Mouse (Mus musculus) limb, embryonic 12.5 days (tissue): ENCODE measurements around the gene Irak2. TPM values are rescaled to one million over a fixed set of nuclear protein-coding genes. Genes with fewer than 3 reads are reported as not detected.
"Not testable (repeated sequence)": the region's sequence is repeated elsewhere in the genome, so short reads cannot be mapped to it uniquely, and the experiment has no call there.

Experiments used
- ATAC-seq: fragments of 200-750 bp; cut with Nextera tagmentation; 2 replicates; pipeline ENCODE4 v1.8.0; 2017; ENCODE audit warnings: low read depth, moderate TSS enrichment; ENCODE audit not compliant: insufficient number of reproducible peaks, insufficient read depth, low FRiP score, low TSS enrichment
- H3K27ac ChIP-seq: fragments of 300-500 bp; sonication (generic); 2 replicates; pipeline ENCODE4 v1.5.1; 2016; ENCODE audit warnings: mild to moderate bottlenecking, moderate library complexity
- H3K27me3 ChIP-seq: fragments of 300-500 bp; sonication (generic); 2 replicates; pipeline ENCODE4 v1.6.1; 2016; ENCODE audit warnings: mild to moderate bottlenecking, moderate library complexity
- H3K36me3 ChIP-seq: fragments of 300-500 bp; sonication (generic); 2 replicates; pipeline ENCODE4 v1.6.1; 2016; ENCODE audit warnings: mild to moderate bottlenecking, moderate library complexity
- H3K4me1 ChIP-seq: fragments of 300-500 bp; sonication (generic); replicated peaks from 2 replicates; pipeline ENCODE4 v1.6.1; 2016
- H3K4me2 ChIP-seq: fragments of 300-500 bp; sonication (generic); 2 replicates; pipeline ENCODE4 v1.6.1; 2016; ENCODE audit warnings: mild to moderate bottlenecking, moderate library complexity
- H3K4me3 ChIP-seq: fragments of 300-500 bp; sonication (generic); replicated peaks from 2 replicates; pipeline ENCODE4 v1.5.1; 2016; ENCODE audit warnings: mild to moderate bottlenecking
- H3K9ac ChIP-seq: fragments of 300-500 bp; sonication (generic); replicated peaks from 2 replicates; pipeline ENCODE4 v1.6.1; 2016; ENCODE audit warnings: mild to moderate bottlenecking, moderate library complexity
- H3K9me3 ChIP-seq: fragments of 300-500 bp; sonication (generic); 2 replicates; pipeline ENCODE4 v1.6.1; 2016; ENCODE audit warnings: mild to moderate bottlenecking, moderate library complexity
- WGBS: fragments of 180-500 bp; shearing (Covaris S2); methylation state at CpG from one replicate; pipeline ENCODE4 v1.1.7; 2016; 5-methylcytosine and 5-hydroxymethylcytosine counted together
- polyA plus RNA-seq: library from polyadenylated mRNA; unstranded; fragments of >200 nt; fragmentation: Nextera tagmentation; extraction: Ambion mirVana; gene quantifications from 2 replicates; pipeline ENCODE4 v1.2.1, GENCODE M21; 2016

Irak2 gene
- polyA plus RNA-seq, 1 experiment from 2014 or later: 4.1 TPM

DNA sequence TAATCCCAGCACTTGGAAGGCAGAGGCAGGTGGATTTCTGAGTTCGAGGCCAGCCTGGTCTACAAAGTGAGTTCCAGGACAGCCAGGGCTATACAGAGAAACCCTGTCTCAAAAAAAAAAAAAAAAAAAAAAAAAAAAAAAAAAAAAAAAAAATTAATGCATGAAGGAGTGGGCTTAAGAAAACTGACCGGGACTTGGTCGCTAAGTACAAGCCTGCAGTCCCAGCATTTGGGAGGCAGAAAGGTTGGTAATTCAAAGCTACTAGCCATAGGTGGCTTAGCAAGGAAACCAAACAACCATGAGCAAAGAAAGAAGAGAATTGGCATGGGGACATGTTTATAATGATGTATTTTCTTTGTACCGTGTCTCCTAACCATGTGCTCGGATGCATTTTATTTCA lies 75.1 kb downstream of the Irak2 start:
- 96% methylated on average over 5 of the region's 5 CpGs for WGBS

DNA sequence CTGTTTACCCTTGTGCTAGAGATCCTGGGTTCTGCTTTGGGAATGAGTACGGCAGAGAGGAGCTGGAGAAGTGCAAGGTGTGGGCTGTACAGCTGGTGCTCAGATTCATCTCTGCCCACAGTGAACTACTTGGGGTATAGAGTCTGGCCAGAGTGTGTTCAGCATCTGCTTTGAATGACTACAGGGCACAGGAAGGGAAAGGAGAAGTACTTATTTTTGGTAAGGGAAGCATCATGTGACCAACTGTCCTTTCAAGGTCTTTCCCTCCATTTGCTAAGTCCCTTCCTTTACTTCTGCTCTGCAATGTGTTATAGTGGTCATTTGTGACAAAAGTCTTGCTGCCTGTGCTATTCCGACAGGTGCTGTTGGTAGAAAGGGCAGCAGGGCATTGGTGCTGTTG lies 76.0 kb downstream of the Irak2 start:
- H3K4me1 ChIP-seq: no peaks in the 10 kb centered on the region
- H3K4me3 ChIP-seq: no peak overlapping the region
- no peak overlapping the region for H3K27ac ChIP-seq
- whole genome bisulfite sequencing: 90% methylated on average over 2 of the region's 2 CpGs
- no peaks in the 10 kb centered on the region for H3K27me3 ChIP-seq
- no peak overlapping the region for H3K9ac ChIP-seq
- H3K36me3 ChIP-seq: peaks cover 95% of the 10 kb centered on the region
- ATAC-seq: no peak
- H3K9me3 ChIP-seq: no peaks in the 10 kb centered on the region
- no peak overlapping the region for H3K4me2 ChIP-seq

More for the DNA sequence above, 75.1 kb downstream of the Irak2 start:
- H3K9ac ChIP-seq, H3K27me3 ChIP-seq, H3K4me3 ChIP-seq, ATAC-seq, H3K4me2 ChIP-seq, H3K9me3 ChIP-seq, H3K27ac ChIP-seq, H3K4me1 ChIP-seq: not testable (repeated sequence)
- peaks cover 95% of the 10 kb centered on the region for H3K36me3 ChIP-seq

DNA sequence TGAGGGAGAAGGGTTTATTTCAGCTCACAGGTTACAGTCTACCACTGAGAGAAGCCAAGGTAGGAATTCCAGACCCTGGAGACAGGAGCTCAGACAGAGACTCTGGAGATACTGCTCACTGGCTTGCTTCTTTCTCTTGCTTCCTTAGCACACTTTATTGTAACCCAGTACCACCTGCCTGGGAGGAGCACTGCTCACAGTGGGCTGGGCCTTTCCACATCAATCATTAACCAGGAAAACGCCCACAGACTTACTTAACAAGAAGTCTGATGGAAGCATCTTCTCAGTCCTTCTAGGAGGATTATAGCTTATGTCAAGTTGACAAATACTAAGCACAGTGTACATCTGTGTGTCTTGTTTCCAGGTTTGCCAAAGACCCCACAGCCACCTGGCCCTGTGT lies 76.5 kb downstream of the Irak2 start:
- no peak overlapping the region for H3K27ac ChIP-seq
- 66% methylated on average over 1 of the region's 1 CpGs for WGBS
- no peak for ATAC-seq
- peaks cover 95% of the 10 kb centered on the region for H3K36me3 ChIP-seq
- no peaks in the 10 kb centered on the region for H3K9me3 ChIP-seq
- no peaks in the 10 kb centered on the region for H3K4me1 ChIP-seq
- H3K9ac ChIP-seq: no peak overlapping the region
- no peaks in the 10 kb centered on the region for H3K27me3 ChIP-seq
- no peak overlapping the region for H3K4me2 ChIP-seq
- no peak overlapping the region for H3K4me3 ChIP-seq

DNA sequence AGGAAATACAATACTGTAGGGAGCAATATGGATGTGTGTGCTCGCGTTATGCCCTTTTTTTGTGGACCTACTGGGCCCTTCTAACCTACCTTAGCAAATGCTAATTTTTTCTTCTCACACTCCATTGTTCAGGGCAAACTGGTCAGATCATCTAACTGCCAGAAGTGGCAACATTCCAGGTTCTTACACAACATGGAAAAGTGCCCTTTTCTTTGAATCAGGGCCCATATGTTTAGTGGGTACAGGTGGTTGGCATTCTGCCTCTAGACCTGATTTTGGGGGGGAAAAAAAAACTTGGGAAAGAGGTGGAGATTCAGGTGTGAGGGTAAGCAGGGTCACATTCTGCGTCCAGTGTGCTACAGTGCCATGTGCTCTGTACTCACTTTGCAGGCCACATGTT lies 79.3 kb downstream of the Irak2 start:
- peaks cover 92% of the 10 kb centered on the region for H3K36me3 ChIP-seq
- no peak for ATAC-seq
- no peak overlapping the region for H3K4me2 ChIP-seq
- no peak overlapping the region for H3K4me3 ChIP-seq
- H3K9me3 ChIP-seq: no peaks in the 10 kb centered on the region
- no peaks in the 10 kb centered on the region for H3K27me3 ChIP-seq
- no peaks in the 10 kb centered on the region for H3K4me1 ChIP-seq
- no peak overlapping the region for H3K9ac ChIP-seq
- no peak overlapping the region for H3K27ac ChIP-seq
- WGBS: 94% methylated on average over 3 of the region's 3 CpGs

DNA sequence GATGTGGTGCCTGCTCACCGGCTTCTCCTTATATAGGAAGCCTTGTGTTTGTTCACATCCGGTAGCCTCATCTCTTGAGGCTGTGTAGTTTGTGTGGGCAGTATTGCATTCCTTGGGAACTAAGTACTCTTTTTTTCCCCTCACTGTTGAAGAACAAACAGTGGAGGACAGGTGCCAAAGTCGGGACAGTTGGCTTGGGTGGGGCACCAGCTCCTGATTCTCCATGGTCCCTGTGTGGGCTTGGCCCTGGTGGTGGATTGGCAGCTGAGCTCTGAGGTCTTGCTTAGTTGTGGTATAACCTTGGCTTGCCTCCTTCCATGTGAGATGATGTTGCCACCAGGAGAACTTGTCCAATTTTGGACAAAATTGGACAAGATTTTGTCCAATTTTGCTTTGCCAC lies 81.6 kb downstream of the Irak2 start, which contains the start of gene Ghrl:
TSS of gene Ghrl (minus strand) at position 3 of the 400 bp plus-strand sequence.
- ATAC-seq: no peak
- no peak within 1 kb of the TSS for H3K9ac ChIP-seq
- no peak within 1 kb of the TSS for H3K4me2 ChIP-seq
- H3K4me1 ChIP-seq: no peaks in the 10 kb centered on the region
- H3K27me3 ChIP-seq: no peaks in the 10 kb centered on the region
- 89% methylated on average over 3 of the region's 3 CpGs for WGBS
- H3K9me3 ChIP-seq: no peaks in the 10 kb centered on the region
- no peak within 1 kb of the TSS for H3K4me3 ChIP-seq
- peaks cover 87% of the 10 kb centered on the region for H3K36me3 ChIP-seq
- H3K27ac ChIP-seq: no peak within 1 kb of the TSS

DNA sequence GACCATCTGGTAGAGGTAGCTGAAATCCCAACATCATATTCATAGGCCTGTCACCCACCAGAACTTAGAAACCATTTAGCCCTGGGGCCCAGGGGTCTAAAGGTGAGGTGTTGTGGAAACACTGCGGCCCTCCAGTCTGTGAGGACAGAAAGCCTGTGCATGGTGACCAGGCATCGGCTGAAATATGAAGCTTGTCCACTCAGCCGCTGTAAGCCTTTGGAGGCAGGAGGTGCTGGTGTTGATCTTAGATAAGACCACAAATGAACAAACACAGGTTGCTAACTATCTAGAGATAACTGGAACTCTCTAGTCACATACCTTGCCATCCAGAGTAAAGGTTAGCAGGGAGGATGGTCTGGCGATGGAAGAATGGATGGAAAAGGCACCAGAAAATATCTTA lies 82.8 kb downstream of the Irak2 start:
- 93% methylated on average over 4 of the region's 4 CpGs for WGBS

DNA sequence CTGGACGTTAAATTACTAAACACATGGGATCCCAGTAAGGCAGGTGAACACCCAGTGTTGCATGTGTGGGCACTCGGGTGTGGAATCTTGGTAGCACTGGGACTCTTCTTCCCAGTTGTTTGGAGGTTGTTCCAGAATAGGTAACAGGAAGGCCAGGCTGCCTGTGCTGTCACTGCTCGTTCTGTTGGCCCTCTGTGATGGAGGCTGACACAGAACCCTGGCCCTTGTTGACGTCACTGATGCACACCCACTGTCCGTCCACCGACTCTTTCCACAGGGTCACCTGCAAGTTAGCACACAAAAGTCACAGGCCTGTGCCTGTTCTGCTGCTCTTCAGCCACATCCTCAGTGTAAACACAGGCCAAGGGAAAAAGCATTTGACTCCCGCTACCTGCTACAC lies 89.9 kb downstream of the Irak2 start:
- Histone ChIP-seq H3K4me2 (no peak overlapping the region), H3K27ac (no peak overlapping the region), H3K4me1 (no peaks in the 10 kb centered on the region), H3K27me3 (no peaks in the 10 kb centered on the region), H3K9me3 (no peaks in the 10 kb centered on the region), H3K4me3 (no peak overlapping the region), H3K9ac (no peak overlapping the region), H3K36me3 (peaks cover 96% of the 10 kb centered on the region)
- 88% methylated on average over 7 of the region's 7 CpGs for WGBS
- no peak for ATAC-seq

More for the DNA sequence above, 82.8 kb downstream of the Irak2 start:
- ATAC-seq: no peak
- no peak overlapping the region for H3K4me2 ChIP-seq
- no peak overlapping the region for H3K27ac ChIP-seq
- H3K9me3 ChIP-seq: no peaks in the 10 kb centered on the region
- peaks cover 87% of the 10 kb centered on the region for H3K36me3 ChIP-seq
- H3K9ac ChIP-seq: no peak overlapping the region
- H3K4me3 ChIP-seq: no peak overlapping the region
- H3K27me3 ChIP-seq: no peaks in the 10 kb centered on the region
- H3K4me1 ChIP-seq: no peaks in the 10 kb centered on the region

DNA sequence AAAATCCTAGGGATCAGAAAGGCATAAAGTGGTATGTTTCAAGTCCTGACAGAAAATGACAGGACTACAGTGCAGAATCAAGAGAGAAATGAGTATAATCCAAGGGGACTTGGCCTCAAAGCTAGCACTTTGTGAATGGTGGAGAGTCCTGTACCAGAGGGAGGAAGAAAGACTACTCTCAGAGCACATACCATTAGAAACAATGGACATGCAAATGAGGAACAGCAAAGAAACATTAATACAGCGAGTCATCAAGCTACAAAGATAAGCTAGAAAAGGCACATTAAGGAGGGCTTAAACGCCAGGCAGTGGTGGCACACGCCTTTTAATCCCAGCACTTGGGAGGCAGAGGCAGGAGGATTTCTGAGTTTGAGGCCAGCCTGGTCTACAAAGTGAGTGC lies 93.0 kb downstream of the Irak2 start:
- WGBS: 94% methylated on average over 3 of the region's 3 CpGs
- H3K36me3 ChIP-seq: peaks cover 99% of the 10 kb centered on the region
- no peak for ATAC-seq

DNA sequence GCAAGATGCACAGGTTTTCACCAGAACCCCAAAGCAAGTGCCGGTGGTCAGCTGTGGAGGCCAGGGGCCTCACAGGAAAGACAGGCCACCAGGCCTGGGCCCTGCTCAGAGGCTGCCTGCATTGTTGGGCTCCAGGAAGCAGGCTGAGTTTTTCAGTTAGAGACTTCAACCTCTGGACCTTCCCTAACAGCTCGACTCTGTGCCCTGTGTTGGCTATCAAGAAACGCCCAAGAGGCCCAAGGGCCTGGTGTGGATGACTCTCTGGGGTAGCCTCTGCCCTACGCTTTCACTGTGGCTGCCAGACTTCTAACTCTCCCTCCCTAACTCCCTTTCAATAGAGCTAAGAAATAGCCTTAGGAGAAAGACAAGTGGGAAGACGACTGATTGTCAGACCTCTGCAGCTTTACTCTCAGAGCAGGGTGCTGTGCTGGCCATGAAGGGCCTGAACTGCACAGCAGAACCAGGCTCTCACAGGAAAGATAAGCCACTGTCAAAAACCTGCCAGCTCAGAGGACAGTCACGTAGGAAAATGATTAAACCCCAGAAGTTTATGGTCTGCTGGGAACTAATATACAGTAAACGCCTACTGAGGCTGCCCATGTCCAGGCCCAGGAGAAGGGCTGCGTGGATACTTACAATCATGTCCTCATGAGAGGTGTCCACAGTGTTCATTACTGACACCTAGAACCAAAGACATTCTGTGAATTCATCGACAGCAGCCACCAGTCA lies 99.2 kb downstream of the Irak2 start:
- H3K4me1 ChIP-seq: peaks cover 10% of the 10 kb centered on the region
- H3K9me3 ChIP-seq: no peaks in the 10 kb centered on the region
- WGBS: 93% methylated on average over 9 of the region's 9 CpGs
- H3K27ac ChIP-seq: no peak overlapping the region
- no peak overlapping the region for H3K4me3 ChIP-seq
- H3K27me3 ChIP-seq: no peaks in the 10 kb centered on the region; the same call in 1 of the 2 replicates
- H3K36me3 ChIP-seq: peaks cover 61% of the 10 kb centered on the region
- no peak for ATAC-seq
- H3K9ac ChIP-seq: no peak overlapping the region
- no peak overlapping the region for H3K4me2 ChIP-seq

More for the DNA sequence above, 93.0 kb downstream of the Irak2 start:
- Histone ChIP-seq H3K4me1 (no peaks in the 10 kb centered on the region), H3K27ac (no peak overlapping the region), H3K27me3 (no peaks in the 10 kb centered on the region), H3K4me2 (no peak overlapping the region), H3K9ac (no peak overlapping the region), H3K9me3 (no peaks in the 10 kb centered on the region), H3K4me3 (no peak overlapping the region)

DNA sequence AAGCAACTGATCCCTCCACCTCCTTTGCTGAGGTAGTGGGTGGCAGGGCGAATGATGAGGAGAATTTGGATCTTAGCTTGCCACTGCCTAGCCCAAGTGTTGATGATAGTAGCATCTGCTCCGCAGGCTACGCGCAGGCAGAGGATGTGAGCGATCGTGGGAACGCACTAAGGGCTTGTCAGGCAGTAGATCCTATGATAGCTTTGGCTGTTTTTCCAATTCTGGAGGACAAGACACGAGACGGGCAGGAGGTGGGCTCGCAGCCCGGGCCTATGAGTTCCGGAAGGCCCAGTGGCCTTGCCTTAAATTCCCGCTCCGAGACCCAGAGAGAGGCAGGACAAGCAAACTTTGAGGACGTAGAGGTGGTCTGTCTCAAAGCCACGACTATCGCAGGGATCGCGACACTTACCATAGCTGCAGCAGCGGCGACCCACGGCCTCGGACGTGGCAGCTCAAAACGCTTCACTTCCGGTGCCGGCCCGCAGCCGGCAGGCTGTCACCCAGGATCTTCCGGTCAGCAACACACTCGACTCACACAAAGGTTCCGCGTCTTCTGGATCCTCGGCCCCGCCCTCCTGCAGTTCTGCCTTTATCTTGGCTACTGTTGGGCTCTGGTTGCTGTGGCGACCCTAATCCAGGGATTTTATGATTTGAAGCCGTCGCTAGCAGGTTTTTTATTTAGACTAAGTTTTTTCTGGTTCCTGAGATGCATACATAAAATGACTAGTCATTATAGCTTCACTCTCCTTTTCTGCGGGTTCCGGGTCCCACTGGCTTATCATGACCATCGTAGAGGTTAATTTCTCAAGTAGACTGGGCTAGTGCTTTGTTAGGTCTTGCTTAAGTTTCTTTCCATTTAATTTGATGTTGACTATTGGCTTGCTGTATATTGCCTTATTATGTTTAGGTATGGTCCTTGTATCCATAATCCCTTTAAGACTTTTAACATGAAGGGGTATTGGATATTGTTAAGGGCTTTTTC lies 102.3 kb downstream of the Irak2 start, which contains the start of gene Sec13:
TSS of gene Sec13 (minus strand) at position 508 of the 982 bp plus-strand sequence.
- H3K4me2 ChIP-seq: peak within 1 kb of the TSS; percentile 80
- peak within 1 kb of the TSS; percentile 62; the same call in 1 of the 2 replicates for H3K27ac ChIP-seq
- 8% methylated on average over 41 of the region's 41 CpGs for WGBS
- no peaks in the 10 kb centered on the region for H3K9me3 ChIP-seq
- peak within 1 kb of the TSS; percentile 89 for H3K9ac ChIP-seq
- H3K4me3 ChIP-seq: peak within 1 kb of the TSS; percentile 90
- H3K36me3 ChIP-seq: peaks cover 31% of the 10 kb centered on the region
- peaks cover 10% of the 10 kb centered on the region for H3K4me1 ChIP-seq
- ATAC-seq: peak; percentile 86
- peaks cover 4% of the 10 kb centered on the region; the same call in 1 of the 2 replicates for H3K27me3 ChIP-seq

DNA sequence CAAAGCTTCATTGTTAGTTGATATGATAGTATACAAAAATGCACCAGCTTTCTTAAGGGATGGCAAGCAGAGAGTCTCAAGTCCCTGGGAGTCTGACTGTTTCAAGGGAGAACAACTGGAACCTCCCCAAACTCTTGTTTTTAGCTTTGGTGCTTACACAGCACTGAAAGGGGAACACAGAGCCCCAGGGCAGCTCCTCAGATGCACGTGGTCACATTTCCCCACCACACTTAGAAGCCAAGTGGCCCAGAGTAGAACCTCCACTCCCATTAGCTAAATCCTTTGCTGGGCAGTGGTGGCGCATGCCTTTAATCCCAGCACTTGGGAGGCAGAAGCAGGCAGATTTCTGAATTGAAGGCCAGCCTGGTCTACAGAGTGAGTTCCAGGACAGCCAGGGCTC lies 103.2 kb downstream of the Irak2 start:
- peaks cover 12% of the 10 kb centered on the region; the same call in 1 of the 2 replicates for H3K27me3 ChIP-seq
- 68% methylated on average over 2 of the region's 2 CpGs for WGBS
- H3K9me3 ChIP-seq: no peaks in the 10 kb centered on the region
- no peak overlapping the region for H3K4me3 ChIP-seq
- peaks cover 10% of the 10 kb centered on the region for H3K4me1 ChIP-seq
- no peak for ATAC-seq
- peaks cover 22% of the 10 kb centered on the region for H3K36me3 ChIP-seq
- no peak overlapping the region for H3K9ac ChIP-seq
- no peak overlapping the region for H3K4me2 ChIP-seq
- H3K27ac ChIP-seq: no peak overlapping the region
